Mouse (Mus musculus) activated CD4-positive, CD25-positive, alpha-beta regulatory T cell, adult 4 months (primary cell): ENCODE results near the gene Cenpb. TPM values are rescaled to one million over a fixed set of nuclear protein-coding genes. Genes with fewer than 3 reads are reported as not detected.
A peak's percentile ranks its signal among the peaks of the same experiment; 100 is the strongest.

Experiments used
- ATAC-seq: one replicate; pipeline ENCODE4 v1.8.0; 2017
- polyA plus RNA-seq, 2 experiments: library from polyadenylated mRNA; unstranded; fragments of 100-300 nt; shearing (Covaris generic); gene quantifications; one replicate each; pipeline ENCODE4 v1.2.1; 2017

Gene Cenpb
- polyA plus RNA-seq, 2 experiments from 2014 or later, result 3.0 to 3.1 TPM

GRCm38 (mm10) chr2:131196606-131197316, 16.9 kb upstream of the Cenpb start:
- ATAC-seq, result no peak

DNA sequence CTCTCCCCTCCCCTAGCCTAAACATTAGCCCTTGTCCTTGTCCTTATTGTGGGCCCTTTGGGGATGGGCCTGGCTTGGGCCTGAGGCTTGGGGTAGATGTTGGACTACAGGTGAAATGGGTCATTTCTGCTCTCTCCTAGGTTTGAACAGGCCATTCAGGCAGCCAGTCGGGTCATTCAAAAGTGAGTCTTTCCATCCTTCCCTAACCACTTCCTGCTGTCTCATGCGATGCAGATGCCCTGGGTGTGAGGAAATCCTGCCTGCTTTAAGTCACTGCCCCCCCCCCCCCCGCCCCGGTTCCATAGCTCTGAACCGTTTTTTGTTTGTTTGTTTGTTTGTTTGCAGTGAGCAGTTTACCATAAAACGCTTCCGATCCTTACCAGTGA, 11.1 kb upstream of the Cenpb start:
- peak; percentile 20 for ATAC-seq

- peak; percentile 5 for ATAC-seq
Measured at GRCm38 (mm10) chr2:131190344-131191004, 10.6 kb upstream of the Cenpb start.

GRCm38 (mm10) chr2:131189521-131190309, 9.8 kb upstream of the Cenpb start:
- ATAC-seq, result peak; percentile 49

GRCm38 (mm10) chr2:131188311-131188710, 8.4 kb upstream of the Cenpb start:
- ATAC-seq, result no peak

DNA sequence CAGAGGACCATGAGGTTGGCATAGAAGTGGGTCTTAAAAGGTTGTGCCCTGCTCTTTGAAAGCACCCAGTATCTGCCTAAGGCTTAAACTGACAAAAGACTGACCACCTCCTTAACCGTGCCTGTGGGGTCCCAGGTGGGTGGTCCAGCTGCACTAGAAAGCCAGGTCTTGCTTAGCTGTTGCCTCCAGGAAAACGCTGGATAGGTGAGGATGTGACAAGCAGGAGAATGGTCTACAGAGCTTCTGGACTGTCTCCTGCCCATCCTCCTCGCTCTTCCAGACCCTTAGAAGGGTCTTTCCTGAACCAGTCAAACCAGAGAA, 7.7 kb upstream of the Cenpb start:
- ATAC-seq, result no peak

DNA sequence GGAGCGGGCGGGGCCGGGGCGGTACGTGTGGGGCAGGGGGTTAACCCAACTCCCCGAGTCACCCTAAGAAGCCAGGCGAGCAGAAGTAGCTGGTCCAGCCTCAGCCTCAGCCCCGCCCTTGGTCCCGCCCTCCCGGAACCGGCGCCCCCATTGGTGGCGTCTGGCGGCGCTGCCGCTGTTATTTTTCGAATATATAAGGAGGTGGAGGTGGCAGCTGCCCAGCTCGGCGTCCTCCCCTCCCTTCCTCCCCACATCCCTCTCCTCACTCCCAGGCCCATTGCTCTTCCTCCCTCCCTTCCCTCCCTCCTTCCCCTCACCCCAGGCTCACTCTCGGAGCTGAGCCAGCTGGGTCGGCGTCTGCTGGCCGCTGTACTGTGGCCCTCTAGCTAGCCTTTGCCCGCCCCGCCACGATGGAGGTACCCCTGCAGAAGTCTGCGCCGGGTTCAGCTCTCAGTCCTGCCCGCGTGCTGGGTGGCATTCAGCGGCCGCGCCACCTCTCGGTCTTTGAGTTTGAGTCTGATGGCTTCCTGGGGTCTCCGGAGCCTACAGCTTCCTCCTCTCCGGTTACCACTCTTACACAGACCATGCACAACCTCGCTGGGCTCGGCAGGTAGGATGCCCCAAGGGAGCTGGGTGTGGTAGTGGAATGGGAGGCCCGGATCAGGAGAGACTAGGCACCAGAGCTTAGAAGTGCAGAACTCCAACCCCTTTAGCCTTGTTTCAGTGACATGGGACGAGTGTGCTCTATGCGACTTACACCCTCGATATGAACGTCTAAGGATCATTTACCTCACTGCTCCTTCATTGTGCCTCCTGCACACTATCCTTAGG, 7.1 kb upstream of the Cenpb start, which contains the start of the genes Cdc25b and Spef1:
TSS of gene Cdc25b (plus strand) at position 179 of the 831 bp plus-strand sequence.
TSS of gene Spef1 (minus strand) at position 512 of the 831 bp plus-strand sequence.
- ATAC-seq, result peak; percentile 71

DNA sequence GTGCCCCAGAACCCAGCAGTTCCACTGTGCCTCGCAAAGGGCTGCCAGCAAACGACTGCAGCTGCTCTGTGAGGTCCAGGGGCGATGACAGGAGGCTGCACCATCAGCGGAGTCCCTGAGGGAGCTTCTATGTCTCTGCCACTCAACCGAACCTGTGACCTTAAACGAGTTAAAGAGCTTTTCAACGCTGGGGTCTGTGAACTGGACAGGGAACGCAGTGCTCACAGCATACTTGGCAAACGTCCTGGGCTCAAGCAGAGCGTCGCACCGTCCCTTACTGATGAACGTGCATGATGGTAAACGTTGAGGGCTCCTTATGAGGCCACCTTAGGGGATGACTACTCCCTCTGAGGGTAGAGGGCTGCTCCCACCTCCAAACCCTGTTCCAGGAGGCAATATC, 6.5 kb upstream of the Cenpb start:
- no peak for ATAC-seq

DNA sequence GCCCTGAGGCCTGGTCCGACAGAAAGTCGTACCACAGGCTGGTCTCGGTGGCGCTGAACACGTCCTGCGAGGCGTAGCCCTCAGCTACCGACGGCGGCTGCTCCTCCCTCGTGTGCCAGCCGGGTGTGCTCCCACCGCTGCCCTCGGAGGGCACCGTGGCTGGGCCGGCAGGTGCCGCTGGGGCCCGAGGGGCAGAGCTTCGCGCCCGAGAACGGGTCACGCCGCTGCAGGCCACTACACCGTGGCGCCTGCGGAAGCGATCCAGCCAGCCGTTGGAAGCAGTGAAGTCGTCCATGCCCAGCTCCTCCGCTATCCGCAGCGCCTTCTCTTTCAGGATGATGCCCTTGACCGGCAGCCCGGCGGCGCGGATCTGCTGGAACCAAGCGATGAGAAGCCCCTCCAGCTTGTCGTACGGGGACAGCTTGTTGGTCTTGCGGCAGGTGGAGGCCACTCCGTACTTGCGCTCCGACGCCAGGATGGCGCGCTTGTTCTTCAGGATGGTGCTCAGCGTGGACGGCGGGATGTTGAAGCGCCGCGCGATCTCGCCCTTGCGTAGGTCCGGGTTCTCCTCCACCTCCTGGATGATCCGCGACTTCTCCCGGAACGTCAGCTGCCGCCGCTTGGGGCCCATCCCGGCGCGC, 501 bp downstream of the Cenpb start:
- peak; percentile 17 for ATAC-seq

- ATAC-seq, result no peak
Measured at GRCm38 (mm10) chr2:131178828-131179245, 1.0 kb downstream of the Cenpb start.

DNA sequence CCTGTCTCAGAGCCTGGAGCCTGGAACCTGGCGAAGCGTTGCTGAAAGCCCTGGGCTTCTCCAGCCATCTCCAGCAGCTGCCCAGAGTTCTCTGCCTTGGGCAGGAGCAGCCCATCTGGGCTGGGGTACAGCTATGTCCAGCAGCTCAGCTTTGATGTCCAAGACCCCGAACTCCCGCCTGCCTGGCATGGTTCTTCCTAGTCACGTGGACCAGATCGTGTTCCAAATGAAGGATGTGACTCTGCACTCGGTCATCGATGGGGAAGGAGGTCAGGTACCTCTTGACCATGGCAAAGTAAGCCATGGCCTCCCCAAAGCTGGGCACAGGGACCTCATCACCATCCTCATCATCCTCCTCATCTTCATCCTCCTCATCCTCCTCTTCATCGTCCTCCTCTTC, 1.9 kb downstream of the Cenpb start:
- ATAC-seq, result no peak

DNA sequence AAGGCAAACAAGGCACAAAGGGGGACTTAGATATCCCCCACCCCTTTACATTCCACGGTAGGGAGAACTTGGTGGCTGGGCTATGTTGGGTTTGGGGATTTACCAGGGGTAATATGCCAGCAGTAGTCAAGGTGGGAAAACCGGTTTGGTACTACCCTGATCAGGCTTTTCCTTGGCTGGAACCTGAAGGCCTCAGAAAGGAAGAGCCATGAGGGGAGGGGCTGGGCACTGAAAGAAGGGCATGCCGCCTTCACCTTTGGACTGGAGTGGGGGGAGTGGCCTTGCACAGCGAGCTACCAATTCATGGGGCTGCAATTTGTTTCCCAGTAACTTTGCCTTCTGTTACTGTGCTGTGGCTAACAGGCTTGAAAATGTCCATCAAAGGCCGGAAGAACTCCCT, 3.4 kb downstream of the Cenpb start:
- no peak for ATAC-seq

DNA sequence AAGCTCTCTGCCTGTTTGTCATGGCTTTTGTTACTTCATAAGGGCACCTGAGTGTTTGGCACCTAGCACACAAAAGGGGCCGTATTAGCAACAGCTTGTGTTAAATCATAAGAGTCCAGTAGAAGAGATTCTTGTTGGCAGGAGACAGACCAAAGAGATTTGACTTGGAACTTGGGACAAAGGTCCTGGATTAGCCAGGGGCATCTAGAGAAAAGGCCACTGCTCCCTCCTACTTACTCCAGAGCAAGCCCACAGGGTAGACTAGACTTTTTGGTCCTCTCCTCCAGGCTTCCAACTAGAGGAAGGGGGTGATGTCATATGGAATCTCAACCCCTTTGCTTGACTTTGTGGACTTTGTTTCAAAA, 3.9 kb downstream of the Cenpb start:
- ATAC-seq, result no peak

GRCm38 (mm10) chr2:131175286-131175944, 4.5 kb downstream of the Cenpb start:
- no peak for ATAC-seq

GRCm38 (mm10) chr2:131174700-131175099, 5.2 kb downstream of the Cenpb start:
- ATAC-seq, result peak; percentile 92

DNA sequence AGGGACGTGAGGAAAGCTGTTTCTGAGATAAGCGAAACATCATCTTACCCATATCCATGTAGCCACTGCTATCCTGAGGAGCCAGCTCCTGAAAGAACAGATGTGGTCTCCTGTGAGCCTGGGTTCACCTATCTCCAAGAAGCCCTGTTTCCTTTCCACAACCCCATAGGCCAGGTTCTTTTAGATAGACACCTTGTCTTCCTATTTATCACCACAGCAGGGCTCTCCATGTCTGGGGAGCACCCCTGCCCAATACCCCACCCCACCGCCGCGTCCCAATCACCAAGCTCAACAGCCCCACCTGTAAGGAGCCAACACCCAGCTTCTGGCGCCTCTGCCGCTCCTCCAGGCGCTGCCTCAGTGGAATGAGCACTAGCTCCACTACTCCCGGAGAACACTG, 7.5 kb downstream of the Cenpb start:
- no peak for ATAC-seq

DNA sequence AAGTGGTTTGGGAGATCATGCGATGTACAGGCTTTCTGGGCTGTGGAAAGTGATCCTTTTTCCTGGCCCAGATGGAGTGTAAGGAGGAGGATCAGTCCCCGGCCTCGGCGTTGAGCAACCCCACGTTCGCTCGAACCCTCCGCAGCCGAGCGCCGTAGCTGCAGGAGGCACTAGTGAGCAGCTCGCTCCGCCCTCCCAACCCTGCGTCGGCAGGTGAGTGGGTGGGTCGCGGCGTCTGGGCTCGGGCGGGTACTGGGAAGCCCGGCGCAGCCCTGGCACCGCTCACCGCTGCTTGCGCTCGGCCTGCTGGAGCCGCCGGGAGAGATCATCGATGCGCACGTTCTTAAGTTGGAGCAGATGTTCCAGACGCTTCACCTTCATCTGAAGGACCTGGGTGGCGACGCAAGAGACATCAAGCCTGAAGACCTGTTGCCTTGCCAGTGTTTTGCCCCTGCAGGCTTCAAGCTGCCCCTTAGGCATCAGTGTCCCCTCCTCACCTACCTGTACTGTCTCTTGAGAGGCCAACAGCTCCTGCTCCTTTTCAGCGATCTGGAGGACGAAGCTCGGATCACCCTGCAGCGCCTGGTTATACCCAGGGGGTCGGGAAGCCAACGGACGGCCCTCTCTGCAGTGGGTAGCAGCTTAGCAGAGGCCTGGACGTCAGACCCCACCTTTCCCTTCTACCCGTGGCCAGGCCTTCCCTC, 8.3 kb downstream of the Cenpb start:
- ATAC-seq, result no peak

DNA sequence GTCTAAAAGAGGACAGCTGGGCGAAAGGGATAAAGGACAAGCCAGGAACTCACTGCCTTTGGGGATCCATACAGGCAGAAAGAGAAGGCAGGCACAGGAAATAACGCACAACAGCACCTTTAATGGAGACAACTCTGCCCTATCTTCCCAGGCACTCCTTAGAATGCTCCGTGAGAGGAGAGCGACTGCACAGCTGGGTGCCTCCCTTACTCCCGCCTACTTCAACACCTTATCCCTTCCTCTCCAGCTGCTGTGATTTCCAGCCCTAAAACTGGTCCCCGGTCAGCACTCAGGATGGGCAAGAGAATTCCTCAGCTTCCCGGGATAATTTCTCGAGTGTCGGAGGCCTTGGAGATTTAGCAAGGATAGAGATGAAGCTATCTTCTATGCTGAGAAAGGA, 8.9 kb downstream of the Cenpb start:
- ATAC-seq, result no peak

GRCm38 (mm10) chr2:131168914-131169313, 11.0 kb downstream of the Cenpb start:
- ATAC-seq, result no peak

- no peak for ATAC-seq
Measured at GRCm38 (mm10) chr2:131167984-131168383, 11.9 kb downstream of the Cenpb start.

GRCm38 (mm10) chr2:131166172-131166571, 13.7 kb downstream of the Cenpb start:
- no peak for ATAC-seq
